Mouse (Mus musculus) olfactory bulb, adult 2 months (tissue): ENCODE results near the gene Syt16.

Experiments used
- CTCF ChIP-seq: fragments of 200-500 bp; IDR thresholded peaks from 2 replicates; pipeline ENCODE4 v1.5.1; 2012; ENCODE audit warnings: low read depth, mild to moderate bottlenecking, low read length, moderate library complexity; ENCODE audit not compliant: insufficient read depth
- POLR2A ChIP-seq: fragments of 200-500 bp; IDR thresholded peaks from 2 replicates; pipeline ENCODE4 v1.6.1; 2012; ENCODE audit warnings: mild to moderate bottlenecking, low read depth, low read length, moderate library complexity; ENCODE audit not compliant: insufficient read depth

DNA sequence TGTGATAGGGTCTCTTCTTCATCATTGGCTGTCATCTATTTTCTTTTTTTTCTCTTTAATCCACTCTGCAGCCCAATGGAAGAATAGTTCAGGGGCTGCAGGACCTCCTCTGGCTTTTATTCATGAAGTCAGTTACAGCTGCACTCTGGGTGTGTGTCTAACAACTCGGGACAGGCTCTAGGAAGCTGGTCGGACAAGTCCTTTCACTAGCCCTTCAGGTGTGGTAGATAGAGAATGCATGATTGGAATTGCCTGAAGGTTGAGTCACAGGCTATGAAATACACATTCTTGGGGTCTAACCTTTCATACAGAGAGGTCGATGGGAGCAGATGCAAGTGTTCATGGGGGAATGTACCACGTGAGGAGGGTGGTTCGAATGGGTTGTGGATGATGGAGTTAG is 97.2 kb downstream of the Syt16 start:
- TF ChIP-seq CTCF (no peak), POLR2A (no peak)
